Mouse (Mus musculus): ENCODE measurements around the gene Tle2. TPM values are rescaled to one million over a fixed set of nuclear protein-coding genes. Genes with fewer than 3 reads are reported as not detected.

Gene Tle2
- polyA plus RNA-seq (2015; fragmentation: Nextera tagmentation; extraction: Ambion mirVana): 1.2 and 2.2 TPM in 2 replicates

GRCm38 (mm10) chr10:81574081-81575056, at the start of gene Tle2:
Gene Tle2, plus strand, starts transcription at chr10:81574561.
- ATAC-seq (no peak), DNase-seq (no peak)
- peak within 1 kb of the TSS; percentile 87 for H3K4me2 ChIP-seq (ENCODE audit: low read depth, low read length)
- H3K27ac ChIP-seq (ENCODE audit: low read depth): no peak within 1 kb of the TSS
- no peak for TF ChIP-seq EP300 (IDR thresholded peaks at IDR 0.05; ENCODE audit: low read depth)
- TF ChIP-seq CTCF (IDR thresholded peaks at IDR 0.05; ENCODE audit: low read depth): no peak
- WGBS (ENCODE audit: insufficient replicate concordance): 23% methylated on average over 10 of the region's 10 CpGs
- H3K9ac ChIP-seq (replicated peaks): peak within 1 kb of the TSS; percentile 64
- H3K9me3 ChIP-seq (ENCODE audit: low read length): no peaks in the 10 kb centered on the region
- peaks cover 39% of the 10 kb centered on the region for H3K4me1 ChIP-seq (ENCODE audit: insufficient read depth)
- H3K4me3 ChIP-seq (ENCODE audit: low read depth, low read length): peak within 1 kb of the TSS; percentile 56
- peaks cover 10% of the 10 kb centered on the region for H3K27me3 ChIP-seq (ENCODE audit: insufficient read depth, low read length)
- H3K36me3 ChIP-seq (replicated peaks; ENCODE audit: insufficient read depth, low read length): no peaks in the 10 kb centered on the region

- 0 out of 2 replicates have a peak, but pooled peaks cover 2% of the 10 kb centered on the region for H3K36me3 ChIP-seq (replicated peaks; ENCODE audit: insufficient read depth, low read length)
- DNase-seq (peak; percentile 64), ATAC-seq (peak; percentile 65)
- no peak overlapping the region for H3K4me3 ChIP-seq (ENCODE audit: low read depth, low read length)
- H3K9me3 ChIP-seq (ENCODE audit: low read length): no peaks in the 10 kb centered on the region
- no peaks in the 10 kb centered on the region for H3K27me3 ChIP-seq (ENCODE audit: insufficient read depth, low read length)
- H3K27ac ChIP-seq (ENCODE audit: low read depth): peak overlapping the region; percentile 78
- H3K4me2 ChIP-seq (ENCODE audit: low read depth, low read length): peak overlapping the region; percentile 70
- 29% methylated on average over 12 of the region's 13 CpGs for WGBS (ENCODE audit: insufficient replicate concordance)
- peaks cover 24% of the 10 kb centered on the region for H3K4me1 ChIP-seq (ENCODE audit: insufficient read depth)
- H3K9ac ChIP-seq (replicated peaks): no peak overlapping the region; the same call in 1 of the 2 replicates
- TF ChIP-seq CTCF (IDR thresholded peaks at IDR 0.05; ENCODE audit: low read depth) (no peak), EP300 (IDR thresholded peaks at IDR 0.05; ENCODE audit: low read depth) (no peak)
Observed at GRCm38 (mm10) chr10:81525017-81525694, 49.2 kb upstream of the Tle2 start.

- peak; percentile 56 for ATAC-seq
- WGBS (ENCODE audit: insufficient replicate concordance): 5% methylated on average over 14 of the region's 14 CpGs
- peak; percentile 90 for DNase-seq
- H3K4me3 ChIP-seq (ENCODE audit: low read depth, low read length): no peak overlapping the region
- no peaks in the 10 kb centered on the region for H3K9me3 ChIP-seq (ENCODE audit: low read length)
- H3K36me3 ChIP-seq (replicated peaks; ENCODE audit: insufficient read depth, low read length): peaks cover 15% of the 10 kb centered on the region
- H3K27me3 ChIP-seq (ENCODE audit: insufficient read depth, low read length): no peaks in the 10 kb centered on the region
- no peak overlapping the region for H3K9ac ChIP-seq (replicated peaks)
- TF ChIP-seq EP300 (IDR thresholded peaks at IDR 0.05; ENCODE audit: low read depth): no peak
- peak; percentile 99 for TF ChIP-seq CTCF (IDR thresholded peaks at IDR 0.05; ENCODE audit: low read depth)
- H3K4me2 ChIP-seq (ENCODE audit: low read depth, low read length): no peak overlapping the region
- peaks cover 21% of the 10 kb centered on the region for H3K4me1 ChIP-seq (ENCODE audit: insufficient read depth)
- H3K27ac ChIP-seq (ENCODE audit: low read depth): no peak overlapping the region
Observed at GRCm38 (mm10) chr10:81526779-81527178, 47.6 kb upstream of the Tle2 start.

- H3K9ac ChIP-seq (replicated peaks): no peak overlapping the region
- H3K27ac ChIP-seq (ENCODE audit: low read depth): no peak overlapping the region
- H3K4me3 ChIP-seq (ENCODE audit: low read depth, low read length): no peak overlapping the region
- 82% methylated on average over 16 of the region's 16 CpGs for WGBS (ENCODE audit: insufficient replicate concordance)
- DNase-seq: no peak
- no peak overlapping the region for H3K4me2 ChIP-seq (ENCODE audit: low read depth, low read length)
- H3K9me3 ChIP-seq (ENCODE audit: low read length): no peaks in the 10 kb centered on the region
- TF ChIP-seq CTCF (IDR thresholded peaks at IDR 0.05; ENCODE audit: low read depth) (no peak), EP300 (IDR thresholded peaks at IDR 0.05; ENCODE audit: low read depth) (no peak)
- H3K36me3 ChIP-seq (replicated peaks; ENCODE audit: insufficient read depth, low read length): peaks cover 32% of the 10 kb centered on the region
- H3K4me1 ChIP-seq (ENCODE audit: insufficient read depth): peaks cover 3% of the 10 kb centered on the region; the same call in 1 of the 2 replicates
- ATAC-seq: no peak
- no peaks in the 10 kb centered on the region for H3K27me3 ChIP-seq (ENCODE audit: insufficient read depth, low read length)
Observed at GRCm38 (mm10) chr10:81534826-81535225, 39.5 kb upstream of the Tle2 start.

- no peak overlapping the region for H3K4me3 ChIP-seq (ENCODE audit: low read depth, low read length)
- H3K27me3 ChIP-seq (ENCODE audit: insufficient read depth, low read length): no peaks in the 10 kb centered on the region
- TF ChIP-seq CTCF (IDR thresholded peaks at IDR 0.05; ENCODE audit: low read depth) (peak; percentile 73), EP300 (IDR thresholded peaks at IDR 0.05; ENCODE audit: low read depth) (no peak)
- peaks cover 20% of the 10 kb centered on the region for H3K36me3 ChIP-seq (replicated peaks; ENCODE audit: insufficient read depth, low read length)
- ATAC-seq (peak; percentile 17; the same call in 1 of the 2 replicates), DNase-seq (no peak)
- H3K27ac ChIP-seq (ENCODE audit: low read depth): no peak overlapping the region
- peaks cover 11% of the 10 kb centered on the region for H3K4me1 ChIP-seq (ENCODE audit: insufficient read depth)
- H3K9me3 ChIP-seq (ENCODE audit: low read length): no peaks in the 10 kb centered on the region
- 65% methylated on average over 6 of the region's 6 CpGs for WGBS (ENCODE audit: insufficient replicate concordance)
- no peak overlapping the region for H3K9ac ChIP-seq (replicated peaks)
- no peak overlapping the region for H3K4me2 ChIP-seq (ENCODE audit: low read depth, low read length)
Observed at GRCm38 (mm10) chr10:81536734-81537133, 37.6 kb upstream of the Tle2 start.

GRCm38 (mm10) chr10:81537429-81537828, 36.9 kb upstream of the Tle2 start:
- Histone ChIP-seq H3K36me3 (replicated peaks; ENCODE audit: insufficient read depth, low read length) (peaks cover 15% of the 10 kb centered on the region), H3K27me3 (ENCODE audit: insufficient read depth, low read length) (no peaks in the 10 kb centered on the region), H3K9ac (replicated peaks) (no peak overlapping the region), H3K4me3 (ENCODE audit: low read depth, low read length) (no peak overlapping the region), H3K4me2 (ENCODE audit: low read depth, low read length) (no peak overlapping the region), H3K9me3 (ENCODE audit: low read length) (no peaks in the 10 kb centered on the region), H3K27ac (ENCODE audit: low read depth) (no peak overlapping the region), H3K4me1 (ENCODE audit: insufficient read depth) (peaks cover 18% of the 10 kb centered on the region)
- ATAC-seq (no peak), DNase-seq (no peak)
- WGBS (ENCODE audit: insufficient replicate concordance): 65% methylated on average over 2 of the region's 2 CpGs
- TF ChIP-seq EP300 (IDR thresholded peaks at IDR 0.05; ENCODE audit: low read depth) (no peak), CTCF (IDR thresholded peaks at IDR 0.05; ENCODE audit: low read depth) (no peak)

All from liver, postnatal 0 days (tissue).